Mouse (Mus musculus) myocyte (in vitro differentiated cells): ENCODE measurements at regions not wholly inside any gene's neighbourhood (a gene's known extent, or its start where the extent isn't known, plus 50 kb on each side); places are given as distances from the start of the nearest gene placed in this dataset.

Source experiments
- H3K27me3 ChIP-seq: one replicate; pipeline ENCODE4 v1.6.1; 2011; ENCODE audit not compliant: control insufficient read depth, insufficient read depth, insufficient read length
- H3K36me3 ChIP-seq: one replicate; pipeline ENCODE4 v1.6.1; 2011; ENCODE audit not compliant: control insufficient read depth, insufficient read depth
- H3K4me2 ChIP-seq: one replicate; pipeline ENCODE4 v1.6.1; 2011; ENCODE audit warnings: low read depth, control low read depth
- H3K4me3 ChIP-seq: one replicate; pipeline ENCODE4 v1.5.1; 2011; ENCODE audit warnings: mild to moderate bottlenecking, control low read depth, moderate library complexity
- H3K79me2 ChIP-seq: one replicate; pipeline ENCODE4 v1.6.1; 2011; ENCODE audit not compliant: control insufficient read depth, insufficient read depth
- H3ac ChIP-seq: one replicate; pipeline ENCODE4 v1.6.1; 2011; ENCODE audit not compliant: control insufficient read depth, insufficient read length
- CEBPB ChIP-seq: IDR thresholded peaks from 2 replicates; pipeline ENCODE4 v1.6.1; 2011; ENCODE audit warnings: mild to moderate bottlenecking, moderate library complexity; ENCODE audit not compliant: poor library complexity, insufficient read depth, severe bottlenecking
- E2F4 ChIP-seq: IDR thresholded peaks from one replicate; pipeline ENCODE4 v1.6.1; 2011; ENCODE audit warnings: mild to moderate bottlenecking, control low read depth, moderate library complexity; ENCODE audit not compliant: insufficient read depth
- MAX ChIP-seq: IDR thresholded peaks from one replicate; pipeline ENCODE4 v1.6.1; 2011; ENCODE audit warnings: low read depth, mild to moderate bottlenecking, control low read depth
- MYOD1 ChIP-seq, 3 experiments: IDR thresholded peaks; one replicate each; pipeline ENCODE4 v1.6.1; 2011; ENCODE audit warnings: control low read depth in 2 of 3, low read depth in 2 of 3, mild to moderate bottlenecking in 2 of 3, moderate library complexity in 1 of 3; ENCODE audit not compliant: insufficient read length in 2 of 3, control insufficient read depth in 1 of 3
- MYOG ChIP-seq, 3 experiments: IDR thresholded peaks; one replicate each; pipeline ENCODE4 v1.6.1; 2011; ENCODE audit warnings: control low read depth in 2 of 3, low read depth in 2 of 3, mild to moderate bottlenecking in 2 of 3; ENCODE audit not compliant: insufficient read length in 2 of 3, control insufficient read depth in 1 of 3, insufficient read depth in 1 of 3
- POLR2A ChIP-seq: IDR thresholded peaks from one replicate; pipeline ENCODE4 v1.6.1; 2011; ENCODE audit warnings: low read depth, mild to moderate bottlenecking, control low read depth, moderate library complexity; ENCODE audit not compliant: insufficient read length
- POLR2AphosphoS2 ChIP-seq: IDR thresholded peaks from one replicate; pipeline ENCODE4 v1.6.1; 2011; ENCODE audit warnings: low read depth, control low read depth; ENCODE audit not compliant: insufficient read length
- REST ChIP-seq: IDR thresholded peaks from one replicate; pipeline ENCODE4 v1.6.1; 2011; ENCODE audit warnings: mild to moderate bottlenecking, control low read depth, moderate library complexity; ENCODE audit not compliant: insufficient read depth, insufficient read length
- SRF ChIP-seq: IDR thresholded peaks from one replicate; pipeline ENCODE4 v1.6.1; 2011; ENCODE audit warnings: low read depth; ENCODE audit not compliant: control insufficient read depth, insufficient read length
- TCF12 ChIP-seq: IDR thresholded peaks from one replicate; pipeline ENCODE4 v1.6.1; 2011; ENCODE audit warnings: mild to moderate bottlenecking, control low read depth; ENCODE audit not compliant: poor library complexity, insufficient read depth, severe bottlenecking
- TCF3 ChIP-seq: IDR thresholded peaks from one replicate; pipeline ENCODE4 v1.6.1; 2011; ENCODE audit warnings: low read depth, control low read depth; ENCODE audit not compliant: insufficient read length
- USF1 ChIP-seq: IDR thresholded peaks from one replicate; pipeline ENCODE4 v1.6.1; 2011; ENCODE audit warnings: low read depth, mild to moderate bottlenecking, control low read depth, moderate library complexity

- Histone ChIP-seq H3K27me3 (no peaks in the 10 kb centered on the region), H3K79me2 (no peaks in the 10 kb centered on the region), H3ac (no peak overlapping the region), H3K36me3 (no peaks in the 10 kb centered on the region), H3K4me2 (no peak overlapping the region), H3K4me3 (no peak overlapping the region)
- TF ChIP-seq POLR2A (no peak), CEBPB (no peak), MYOG (IDR thresholded peaks at IDR 0.05; ENCODE audit: control insufficient read depth in 1 of 3, insufficient read depth in 1 of 3, insufficient read length in 2 of 3, low read depth in 2 of 3) (no peak)
These were observed 215.6 kb upstream of the Bmp2 start for GRCm38 (mm10) chr2:133336177-133336901.

- Histone ChIP-seq H3K27me3 (no peaks in the 10 kb centered on the region), H3K4me3 (no peak overlapping the region), H3K79me2 (no peaks in the 10 kb centered on the region), H3ac (no peak overlapping the region), H3K36me3 (no peaks in the 10 kb centered on the region), H3K4me2 (no peak overlapping the region)
- TF ChIP-seq CEBPB = no peak
- no peak for TF ChIP-seq POLR2A
- no peak for TF ChIP-seq MAX
- TF ChIP-seq SRF = no peak
- no peak for TF ChIP-seq USF1
- TF ChIP-seq TCF3 = no peak
- no peak for TF ChIP-seq TCF12
- no peak for TF ChIP-seq E2F4
- TF ChIP-seq REST = no peak
- TF ChIP-seq MYOD1 (IDR thresholded peaks at IDR 0.05; ENCODE audit: control insufficient read depth in 1 of 3, insufficient read length in 2 of 3, low read depth in 2 of 3) = no peak
- TF ChIP-seq POLR2AphosphoS2 = no peak
- TF ChIP-seq MYOG (IDR thresholded peaks at IDR 0.05; ENCODE audit: control insufficient read depth in 1 of 3, insufficient read depth in 1 of 3, insufficient read length in 2 of 3, low read depth in 2 of 3) = no peak
These were observed 213.8 kb upstream of the Bmp2 start for GRCm38 (mm10) chr2:133338150-133338549.

GRCm38 (mm10) chr2:133341352-133341751 lies 210.6 kb upstream of the Bmp2 start:
- no peak overlapping the region for H3ac ChIP-seq
- H3K27me3 ChIP-seq = no peaks in the 10 kb centered on the region
- no peaks in the 10 kb centered on the region for H3K36me3 ChIP-seq
- H3K79me2 ChIP-seq = no peaks in the 10 kb centered on the region
- no peak overlapping the region for H3K4me3 ChIP-seq
- TF ChIP-seq SRF (no peak), CEBPB (no peak), POLR2AphosphoS2 (no peak), REST (no peak), USF1 (no peak), E2F4 (no peak), MAX (no peak), MYOD1 (IDR thresholded peaks at IDR 0.05; ENCODE audit: control insufficient read depth in 1 of 3, insufficient read length in 2 of 3, low read depth in 2 of 3) (no peak), TCF3 (no peak)
- no peak overlapping the region for H3K4me2 ChIP-seq

GRCm38 (mm10) chr2:133345964-133346788 lies 205.8 kb upstream of the Bmp2 start:
- TF ChIP-seq SRF (no peak), USF1 (no peak), POLR2AphosphoS2 (no peak), TCF12 (no peak), MAX (no peak), POLR2A (no peak), TCF3 (no peak), MYOD1 (IDR thresholded peaks at IDR 0.05; ENCODE audit: control insufficient read depth in 1 of 3, insufficient read length in 2 of 3, low read depth in 2 of 3) (no peak), MYOG (IDR thresholded peaks at IDR 0.05; ENCODE audit: control insufficient read depth in 1 of 3, insufficient read depth in 1 of 3, insufficient read length in 2 of 3, low read depth in 2 of 3) (no peak), CEBPB (no peak)
- H3K79me2 ChIP-seq = no peaks in the 10 kb centered on the region
- no peak overlapping the region for H3K4me2 ChIP-seq
- H3K27me3 ChIP-seq = no peaks in the 10 kb centered on the region
- H3ac ChIP-seq = no peak overlapping the region
- no peaks in the 10 kb centered on the region for H3K36me3 ChIP-seq
- H3K4me3 ChIP-seq = no peak overlapping the region
